Mouse (Mus musculus) heart, adult 2 months (tissue): ENCODE measurements at regions not wholly inside any gene's neighbourhood (a gene's known extent, or its start where the extent isn't known, plus 50 kb on each side); places are given as distances from the start of the nearest gene placed in this dataset.

Experiments used
- DNase-seq, 2 experiments: peaks; one replicate each; pipeline ENCODE4 v3.0.0; 2021
- H3K27ac ChIP-seq: fragments of 200-600 bp; 2 replicates; pipeline ENCODE4 v1.8.1; 2022
- H3K27me3 ChIP-seq: fragments of 200-500 bp; 2 replicates; pipeline ENCODE4 v1.6.1; 2012; ENCODE audit warnings: mild to moderate bottlenecking, low read length, inconsistent platforms, mixed read lengths; ENCODE audit not compliant: control insufficient read depth, insufficient read depth
- H3K36me3 ChIP-seq: fragments of 200-500 bp; 2 replicates; pipeline ENCODE4 v1.6.1; 2012; ENCODE audit warnings: low read length, inconsistent platforms; ENCODE audit not compliant: control insufficient read depth, insufficient read depth
- H3K4me1 ChIP-seq: fragments of 200-500 bp; 2 replicates; pipeline ENCODE4 v1.6.1; 2011; ENCODE audit warnings: low read length; ENCODE audit not compliant: control insufficient read depth, insufficient read depth
- H3K4me3 ChIP-seq: fragments of 200-600 bp; 2 replicates; pipeline ENCODE4 v1.8.1; 2022
- H3K79me2 ChIP-seq: fragments of 200-500 bp; replicated peaks from 2 replicates; pipeline ENCODE4 v1.6.1; 2012; ENCODE audit warnings: mild to moderate bottlenecking, inconsistent platforms, low read length, moderate library complexity, mixed read lengths; ENCODE audit not compliant: control insufficient read depth, insufficient read depth
- H3K9ac ChIP-seq: fragments of 200-500 bp; 2 replicates; pipeline ENCODE4 v1.6.1; 2012; ENCODE audit warnings: low read depth, mild to moderate bottlenecking, control low read depth, inconsistent platforms, low read length, mixed read lengths
- CTCF ChIP-seq: fragments of 200-600 bp; IDR thresholded peaks from 2 replicates; pipeline ENCODE4 v1.8.1; 2022; ENCODE audit warnings: antibody characterized with exemption, mild to moderate bottlenecking, moderate library complexity
- EP300 ChIP-seq: fragments of 200-500 bp; IDR thresholded peaks from 2 replicates; pipeline ENCODE4 v1.6.1; 2011; ENCODE audit warnings: low read depth, low read length, control low read depth; ENCODE audit not compliant: insufficient read depth
- POLR2A ChIP-seq: fragments of 200-500 bp; IDR thresholded peaks from 2 replicates; pipeline ENCODE4 v1.6.1; 2011; ENCODE audit warnings: mild to moderate bottlenecking, low read depth, low read length, control low read depth; ENCODE audit not compliant: insufficient read depth
- WGBS: fragments of 180-500 bp; shearing (Covaris S2); methylation state at CpG from one replicate; pipeline ENCODE4 v1.1.7; 2018; 5-methylcytosine and 5-hydroxymethylcytosine counted together
- intact Hi-C: fragments of 180-260 bp; cut with DNase I; formaldehyde crosslinking; loops from one replicate; pipeline ENCODE4 v1.15.1; 2025

DNA sequence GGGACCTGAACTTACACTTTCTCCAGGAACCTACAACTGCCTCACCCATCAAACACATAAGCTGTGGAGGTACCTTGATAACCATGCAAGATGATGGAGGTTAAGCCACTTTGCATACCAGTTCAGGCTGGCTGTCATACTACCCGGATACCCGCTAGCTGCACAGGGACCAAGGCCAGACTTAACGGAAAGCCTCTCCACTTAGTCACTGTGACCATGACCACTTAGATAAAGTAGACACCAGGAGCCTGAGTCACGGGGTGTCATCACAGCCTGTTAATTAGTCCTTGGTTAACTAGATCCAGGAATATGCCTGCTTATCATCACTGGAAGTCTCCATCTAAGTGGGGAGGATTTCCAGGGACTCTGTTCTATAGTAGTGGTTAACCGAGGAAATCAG, 124.7 kb downstream of the Aipl1 start:
- H3K36me3 ChIP-seq = no peaks in the 10 kb centered on the region
- no peaks in the 10 kb centered on the region for H3K27me3 ChIP-seq
- no peak overlapping the region for H3K4me3 ChIP-seq
- no peak for DNase-seq
- 80% methylated on average over 5 of the region's 5 CpGs for WGBS
- no peak overlapping the region for H3K27ac ChIP-seq
- intact Hi-C loops = no loop called here
- TF ChIP-seq CTCF (no peak), EP300 (no peak), POLR2A (no peak)
- H3K4me1 ChIP-seq = no peaks in the 10 kb centered on the region
- H3K9ac ChIP-seq = no peak overlapping the region
- no peaks in the 10 kb centered on the region for H3K79me2 ChIP-seq

DNA sequence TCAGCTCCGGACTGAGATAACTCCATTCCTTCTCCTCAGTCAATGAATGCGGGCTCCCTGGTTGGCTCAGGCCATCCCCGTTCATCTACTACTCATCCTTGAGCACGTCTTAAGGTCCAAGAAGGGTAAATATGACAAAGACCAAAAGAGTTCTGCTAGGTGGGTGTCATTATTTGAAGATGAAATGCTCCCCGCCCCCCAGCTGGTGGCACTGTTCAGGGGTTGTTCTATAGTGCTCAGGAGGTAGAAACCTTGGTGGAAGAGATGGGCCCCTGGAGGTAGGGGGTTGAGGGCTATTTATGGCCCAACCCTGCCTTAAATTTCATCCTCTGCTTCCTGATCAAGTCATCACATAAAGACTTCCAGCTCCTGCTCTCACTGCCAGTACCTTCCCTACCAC, 126.0 kb downstream of the Aipl1 start:
- Histone ChIP-seq H3K36me3 (no peaks in the 10 kb centered on the region), H3K79me2 (no peaks in the 10 kb centered on the region), H3K4me3 (no peak overlapping the region), H3K27me3 (no peaks in the 10 kb centered on the region), H3K27ac (no peak overlapping the region), H3K9ac (no peak overlapping the region), H3K4me1 (no peaks in the 10 kb centered on the region)
- 71% methylated on average over 5 of the region's 5 CpGs for WGBS
- no peak for DNase-seq
- intact Hi-C loops = no loop called here
- no peak for TF ChIP-seq CTCF
- no peak for TF ChIP-seq POLR2A
- no peak for TF ChIP-seq EP300

DNA sequence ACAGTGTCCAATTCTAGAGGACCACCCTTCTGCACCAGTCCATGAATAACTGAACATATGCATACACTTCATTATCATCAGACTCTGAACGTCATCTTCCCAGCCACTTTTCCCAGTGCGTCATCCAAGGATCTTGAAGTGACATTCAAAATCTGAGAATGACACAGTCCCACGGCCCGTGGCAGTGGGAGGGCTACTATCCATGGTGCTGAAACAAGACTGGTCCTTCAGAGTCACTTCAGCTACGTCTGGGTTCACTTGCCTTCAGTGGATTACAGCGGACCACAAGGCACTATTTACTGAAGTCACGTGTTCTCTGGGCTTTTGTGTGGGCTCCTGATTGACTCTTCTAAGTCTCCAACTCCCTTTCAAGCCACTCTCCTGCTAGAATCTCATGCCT, 128.7 kb downstream of the Aipl1 start:
- intact Hi-C loops = no loop called here
- H3K27me3 ChIP-seq = no peaks in the 10 kb centered on the region
- no peak for TF ChIP-seq EP300
- TF ChIP-seq POLR2A = no peak
- no peak for TF ChIP-seq CTCF
- no peak for DNase-seq
- no peak overlapping the region for H3K4me3 ChIP-seq
- no peaks in the 10 kb centered on the region for H3K4me1 ChIP-seq
- H3K79me2 ChIP-seq = no peaks in the 10 kb centered on the region
- H3K27ac ChIP-seq = no peak overlapping the region
- no peaks in the 10 kb centered on the region for H3K36me3 ChIP-seq
- 34% methylated on average over 7 of the region's 7 CpGs for WGBS
- H3K9ac ChIP-seq = no peak overlapping the region

DNA sequence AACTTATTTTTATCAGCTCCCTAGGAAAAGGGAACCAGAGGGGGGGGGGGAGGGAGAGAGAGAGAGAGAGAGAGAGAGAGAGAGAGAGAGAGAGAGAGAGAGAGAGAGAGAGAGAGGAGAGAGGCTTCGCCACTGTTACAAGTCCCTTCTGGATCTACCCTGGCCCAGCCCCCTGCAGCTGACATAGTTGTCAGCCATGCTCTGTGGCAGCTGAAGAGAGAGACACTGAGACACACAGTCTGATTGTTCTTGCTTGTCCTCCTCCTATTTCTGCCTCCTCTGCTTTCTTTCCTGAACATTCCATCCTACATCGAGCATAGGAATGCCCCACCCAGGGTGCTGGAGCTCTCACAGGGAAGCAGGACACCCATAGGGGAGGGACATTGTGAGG, 134.3 kb downstream of the Aipl1 start:
- Histone ChIP-seq H3K4me1 (no peaks in the 10 kb centered on the region), H3K36me3 (no peaks in the 10 kb centered on the region), H3K27me3 (no peaks in the 10 kb centered on the region), H3K9ac (no peak overlapping the region), H3K79me2 (no peaks in the 10 kb centered on the region), H3K4me3 (no peak overlapping the region), H3K27ac (no peak overlapping the region)
- intact Hi-C loops = no loop called here
- TF ChIP-seq EP300 (no peak), CTCF (no peak), POLR2A (no peak)
- DNase-seq = no peak
- WGBS = 6% methylated on average over 2 of the region's 2 CpGs

DNA sequence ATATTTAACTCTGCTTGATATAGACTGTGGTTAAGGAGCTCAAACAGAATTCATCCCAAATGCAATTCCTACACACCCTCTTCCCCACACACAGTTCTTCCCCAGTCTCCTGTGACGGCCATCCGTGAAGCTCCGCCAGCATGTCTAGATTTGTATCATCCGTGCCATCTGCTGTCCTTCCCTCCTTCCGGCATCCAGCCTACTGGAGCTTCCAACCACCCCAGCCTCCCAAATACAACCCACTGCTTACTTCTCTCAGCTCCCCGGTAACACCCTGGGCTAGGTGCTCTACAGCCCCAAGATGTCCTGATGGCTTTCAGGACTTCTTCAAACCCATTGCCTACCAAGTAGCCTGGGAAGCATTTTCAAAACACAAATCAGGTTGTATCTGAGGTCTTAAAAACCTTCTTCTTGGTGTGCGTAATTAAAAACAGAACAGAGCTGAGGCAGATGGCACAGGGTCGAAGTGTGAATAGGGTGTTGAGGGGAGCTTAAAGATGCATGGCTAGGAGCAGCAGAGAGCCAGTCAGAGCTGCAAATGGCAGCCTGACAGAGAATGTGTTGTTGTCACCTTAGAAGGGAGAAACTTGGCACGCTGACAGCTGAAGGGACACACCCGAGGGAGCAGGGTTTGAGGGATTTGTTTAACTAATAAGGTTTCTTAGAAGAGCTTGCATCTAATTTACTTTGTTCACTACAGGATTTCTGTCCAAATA, 134.8 kb downstream of the Aipl1 start:
- intact Hi-C loops = no loop called here
- DNase-seq = no peak
- H3K27me3 ChIP-seq = no peaks in the 10 kb centered on the region
- H3K79me2 ChIP-seq = no peaks in the 10 kb centered on the region
- H3K27ac ChIP-seq = no peak overlapping the region
- no peak overlapping the region for H3K4me3 ChIP-seq
- H3K4me1 ChIP-seq = no peaks in the 10 kb centered on the region
- no peaks in the 10 kb centered on the region for H3K36me3 ChIP-seq
- H3K9ac ChIP-seq = no peak overlapping the region
- TF ChIP-seq POLR2A (no peak), CTCF (no peak), EP300 (no peak)
- 49% methylated on average over 10 of the region's 10 CpGs for WGBS

DNA sequence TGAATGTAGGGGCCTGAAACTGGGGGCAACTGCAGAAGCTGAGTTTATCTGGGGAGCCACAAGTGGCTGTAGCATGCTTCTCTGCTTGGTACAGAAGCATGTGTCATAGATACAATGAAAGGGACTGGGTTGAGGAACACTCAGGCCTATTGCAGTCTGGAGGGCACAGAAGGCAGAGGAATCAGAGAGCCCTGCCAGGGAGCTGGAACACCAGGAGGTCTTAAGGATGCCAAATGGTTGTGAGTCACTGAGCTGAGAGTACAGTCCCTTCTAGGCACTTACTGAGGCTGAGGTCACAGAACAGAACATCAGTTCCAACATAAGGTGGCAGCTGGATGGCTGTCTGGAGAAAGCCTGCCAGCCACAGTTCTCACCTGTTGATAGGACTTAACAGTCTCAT, 136.5 kb downstream of the Aipl1 start:
- H3K4me1 ChIP-seq = no peaks in the 10 kb centered on the region
- H3K36me3 ChIP-seq = no peaks in the 10 kb centered on the region
- DNase-seq = no peak
- TF ChIP-seq CTCF (no peak), EP300 (no peak)
- H3K27ac ChIP-seq = no peak overlapping the region
- intact Hi-C loops = no loop called here
- H3K79me2 ChIP-seq = no peaks in the 10 kb centered on the region
- H3K4me3 ChIP-seq = no peak overlapping the region
- no peak overlapping the region for H3K9ac ChIP-seq
- H3K27me3 ChIP-seq = no peaks in the 10 kb centered on the region
